Mouse (Mus musculus): Measurements from ENCODE around the gene Lancl1.

- TF ChIP-seq CTCF (IDR thresholded peaks at IDR 0.05; ENCODE audit: control insufficient read depth, insufficient read depth, insufficient read length) (no peak), MYOG (IDR thresholded peaks at IDR 0.05; ENCODE audit: control insufficient read depth, extremely low read depth, insufficient read length) (no peak), MYOD1 (IDR thresholded peaks at IDR 0.05; ENCODE audit: control insufficient read depth, insufficient read length, low read depth) (no peak), MAX (IDR thresholded peaks at IDR 0.05) (no peak), USF1 (IDR thresholded peaks at IDR 0.05; ENCODE audit: low read depth) (no peak), FOSL1 (IDR thresholded peaks at IDR 0.05; ENCODE audit: insufficient read depth, low read length, poor library complexity, severe bottlenecking) (no peak)
Measured at GRCm38 (mm10) chr1:67049600-67049999, 10.9 kb upstream of the Lancl1 start.

All from C2C12 (cell line).